Mouse (Mus musculus): ENCODE measurements around the gene Usp46.
"Not testable (repeated sequence)": the region's sequence is repeated elsewhere in the genome, so short reads cannot be mapped to it uniquely, and the experiment has no call there.

Usp46 gene

DNA sequence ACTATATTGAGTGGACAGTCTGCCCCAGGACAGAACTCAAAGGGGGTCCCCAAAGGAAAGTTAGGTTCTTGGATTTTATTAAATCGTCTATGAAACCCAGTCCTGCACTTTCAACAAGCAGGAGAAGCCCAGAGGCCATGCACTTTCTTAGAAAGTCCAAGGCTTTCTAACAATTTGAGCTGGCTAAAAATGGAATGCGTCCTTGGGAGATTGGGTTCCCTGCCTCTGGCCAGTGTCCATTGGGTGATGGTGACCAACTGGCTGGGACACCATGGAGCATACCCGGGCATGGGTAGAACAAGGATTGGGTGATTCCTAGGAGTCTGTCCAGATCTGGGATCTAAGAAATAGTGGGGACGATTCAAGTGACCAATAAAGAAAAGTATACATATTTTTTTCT, 47.7 kb downstream of the Usp46 start:
- no peak for DNase-seq

DNA sequence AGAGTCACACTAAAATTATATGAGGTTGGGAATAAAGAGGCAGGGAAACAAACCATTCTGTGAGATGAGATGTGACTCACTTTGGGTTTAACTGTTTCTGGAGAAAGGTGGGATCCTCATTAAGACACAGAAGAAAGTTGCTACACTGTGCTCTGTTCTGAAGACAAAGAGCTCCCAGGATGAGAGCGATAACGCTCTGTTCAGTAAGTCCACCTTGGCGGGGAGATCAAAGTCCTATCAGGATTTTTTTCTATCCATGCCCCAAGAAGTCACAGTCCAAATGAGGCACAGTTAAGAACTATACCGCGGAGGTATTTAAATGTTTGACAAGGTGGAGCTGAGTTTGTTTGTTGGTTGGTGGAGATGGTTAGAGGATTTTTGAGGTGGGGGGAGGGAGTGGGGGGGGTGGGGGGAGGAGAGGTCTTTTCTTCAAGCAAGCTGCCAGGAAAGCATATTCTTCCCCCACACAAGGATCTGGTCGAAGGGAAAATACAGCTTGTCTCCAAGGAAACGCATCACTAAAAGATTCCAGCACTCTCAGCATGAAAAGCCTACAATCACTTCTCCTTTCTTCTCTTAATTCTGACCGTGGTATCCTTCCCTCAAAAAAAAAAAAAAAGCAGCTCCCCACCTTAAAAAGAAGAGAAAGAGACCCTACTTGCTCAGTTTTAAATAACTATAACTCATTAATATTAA, 49.2 kb downstream of the Usp46 start:
- no peak for DNase-seq

DNA sequence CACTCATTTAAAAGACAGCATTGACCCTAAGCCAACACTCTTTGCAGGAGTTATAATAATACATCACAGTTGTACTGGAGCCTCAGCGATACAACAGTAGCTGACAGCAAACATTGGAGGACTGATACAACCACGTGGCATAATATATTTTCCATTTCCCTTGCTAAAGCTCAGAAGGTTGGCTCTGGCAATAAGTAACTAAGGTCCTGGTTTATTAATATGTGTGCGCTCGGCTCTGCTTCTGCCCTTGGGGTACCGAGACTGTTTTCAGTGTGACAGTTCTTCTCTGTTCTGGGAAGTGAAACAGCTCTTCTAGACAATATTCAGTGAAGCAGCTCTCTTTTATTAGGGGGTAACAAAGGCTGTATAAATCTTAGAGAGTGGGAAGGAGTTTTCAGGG, 50.7 kb downstream of the Usp46 start:
- no peak for DNase-seq

DNA sequence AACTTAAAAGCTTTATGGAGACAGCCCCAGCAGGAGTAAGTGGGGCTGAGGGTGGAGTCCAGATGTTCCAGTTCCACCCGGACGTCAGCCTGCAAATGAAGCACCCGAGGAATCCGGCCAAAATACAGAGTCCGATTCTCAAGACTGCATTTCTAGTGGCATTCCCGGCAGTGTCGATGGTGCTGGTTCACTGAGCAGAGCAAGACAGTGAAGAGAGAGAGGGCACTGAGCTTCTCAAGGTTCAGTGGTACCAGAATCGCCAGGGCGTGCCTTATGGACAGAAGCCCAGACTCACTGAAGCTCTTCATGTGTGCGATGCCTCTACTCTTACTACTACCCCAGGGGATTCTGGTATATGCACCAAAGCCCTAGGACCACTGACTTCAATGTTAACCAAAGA, 56.6 kb downstream of the Usp46 start:
- DNase-seq: no peak

DNA sequence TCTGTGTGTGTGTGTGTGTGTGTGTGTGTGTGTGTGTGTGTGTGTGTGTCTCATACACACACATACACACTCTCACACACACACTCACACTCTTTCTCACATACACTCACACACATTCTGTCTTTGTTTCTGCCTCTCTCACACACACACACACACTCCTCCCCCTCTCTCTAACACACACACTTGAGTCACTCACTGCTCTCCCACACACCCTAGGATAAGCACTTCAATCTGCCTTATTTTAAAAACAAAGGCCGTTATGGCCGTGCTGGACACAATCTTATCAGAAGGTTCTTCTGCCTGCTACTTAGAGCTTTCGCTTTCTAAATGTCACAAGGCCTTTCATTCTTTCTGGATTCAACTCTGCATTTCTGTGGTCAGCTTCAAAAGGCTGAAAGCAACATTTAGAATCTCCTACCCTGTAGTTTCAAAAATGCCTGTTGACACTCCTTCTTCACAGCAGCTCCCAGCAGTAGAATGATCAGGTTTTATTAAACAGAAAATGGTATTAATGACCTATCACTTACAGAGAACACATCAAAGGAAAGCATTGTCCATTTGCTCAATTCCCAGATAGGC, 60.6 kb downstream of the Usp46 start:
- DNase-seq: peak; percentile 12

DNA sequence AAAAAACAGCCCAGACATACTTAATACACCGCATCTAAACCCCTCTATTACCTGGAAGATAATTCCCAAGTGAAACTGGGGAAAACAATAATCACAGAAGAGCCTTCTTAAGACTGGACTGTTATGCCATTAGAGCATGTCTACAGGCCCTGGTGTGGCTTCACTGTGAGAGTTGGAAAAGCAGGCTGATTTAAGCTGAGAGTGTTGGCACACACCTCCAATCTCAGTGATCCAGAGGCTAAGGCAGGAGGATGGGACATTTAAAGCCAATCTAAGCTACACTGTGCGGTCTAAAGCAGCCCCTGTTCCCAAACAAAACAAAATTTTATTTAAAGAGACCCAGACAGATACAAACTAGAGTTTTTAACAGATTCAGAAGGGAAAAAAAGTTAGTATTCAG, 62.3 kb downstream of the Usp46 start:
- DNase-seq: no peak

DNA sequence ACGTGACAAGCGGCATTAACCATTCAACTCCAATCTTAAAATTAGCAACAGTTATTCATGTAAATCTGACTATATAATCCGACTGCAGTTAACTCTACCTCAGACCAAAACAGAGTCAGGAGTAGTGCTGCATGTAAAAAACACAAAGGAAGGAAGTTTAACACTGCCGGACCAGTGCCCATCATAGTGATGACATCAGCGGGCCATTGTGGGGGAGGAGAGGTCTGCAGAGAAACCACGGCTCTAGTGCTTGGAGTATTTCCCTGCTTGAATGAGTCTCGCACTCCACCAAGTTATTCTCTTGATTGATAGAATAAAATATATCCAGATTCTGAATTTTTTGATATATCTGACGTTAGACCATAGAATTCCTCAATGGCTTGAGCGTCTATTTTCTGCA, 66.5 kb downstream of the Usp46 start:
- DNase-seq: no peak

DNA sequence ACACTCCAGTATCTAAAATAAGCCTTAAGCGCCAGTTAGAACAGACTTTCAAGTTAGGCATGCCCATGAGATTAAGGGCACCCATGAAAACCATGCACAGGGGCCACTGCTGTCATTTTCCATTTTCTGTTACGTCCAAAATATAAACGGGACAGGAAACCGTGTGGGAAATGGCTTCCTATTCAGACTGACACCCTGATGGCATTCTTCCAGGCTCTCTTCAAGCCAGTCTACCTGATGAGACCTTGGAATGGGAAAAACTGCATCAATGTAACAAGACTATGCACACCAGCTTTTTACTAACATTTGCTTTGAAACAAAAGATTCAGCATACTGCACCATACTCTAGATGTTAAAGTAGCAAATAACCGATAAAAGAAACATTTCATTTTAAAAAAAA, 69.3 kb downstream of the Usp46 start:
- no peak for DNase-seq

DNA sequence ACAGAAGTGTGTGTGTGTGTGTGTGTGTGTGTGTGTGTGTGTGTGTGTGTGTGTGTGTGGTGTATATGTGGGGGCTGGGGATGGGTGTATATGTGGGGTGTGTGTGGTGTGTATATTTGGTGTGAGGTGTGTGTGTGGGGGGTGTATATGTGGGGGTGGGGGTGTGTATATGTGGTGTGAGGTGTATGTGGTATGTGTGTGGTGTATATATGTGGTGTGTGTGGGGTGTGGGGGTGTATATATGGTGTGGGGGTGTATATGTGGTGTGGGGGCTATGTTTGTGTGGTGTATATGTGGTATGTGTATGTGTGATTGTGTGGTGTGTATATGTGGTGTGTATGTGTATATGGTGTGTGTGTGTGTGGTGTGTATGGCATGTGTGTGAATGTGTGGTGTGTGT, 73.4 kb downstream of the Usp46 start:
- no peak for DNase-seq

DNA sequence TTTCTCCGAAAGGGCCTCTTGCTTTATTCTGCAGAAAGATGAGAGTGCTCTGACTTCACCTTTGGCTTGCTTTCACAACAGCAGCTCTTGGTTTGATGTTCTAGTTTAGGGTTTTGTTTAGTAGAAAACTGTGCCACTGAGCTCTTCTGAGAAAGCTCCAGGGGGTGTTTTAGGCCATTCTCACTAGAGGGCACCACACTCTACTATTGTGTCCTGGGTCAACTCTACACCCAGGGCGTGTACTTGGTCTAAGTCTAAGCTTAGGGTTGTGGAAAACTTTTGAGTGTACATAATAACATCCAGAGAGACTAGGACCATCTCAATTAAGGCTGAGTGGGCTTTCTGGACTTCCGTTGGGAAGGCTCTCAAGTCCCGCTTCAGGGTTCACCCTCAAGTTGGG, 74.7 kb downstream of the Usp46 start:
- DNase-seq: peak; percentile 70

DNA sequence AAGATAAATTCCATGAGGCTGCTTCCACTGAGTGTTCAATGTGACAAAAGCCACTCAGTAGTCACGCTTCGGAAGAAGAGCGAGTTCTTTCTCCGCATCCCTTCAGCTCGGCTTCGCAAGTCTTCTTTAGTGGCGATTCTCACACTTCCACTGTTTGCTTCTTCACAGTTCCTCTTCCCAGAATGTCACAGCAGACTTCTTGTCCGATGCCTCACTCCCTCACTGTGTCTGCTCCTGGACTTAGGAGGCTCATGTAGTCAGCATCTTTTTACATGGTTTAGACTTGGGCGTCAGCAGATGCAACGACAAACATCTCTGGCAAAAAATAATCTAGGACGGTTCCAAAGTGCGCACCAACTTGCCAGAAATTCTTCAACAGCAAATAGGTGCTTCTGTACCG, 75.9 kb downstream of the Usp46 start:
- DNase-seq: no peak

DNA sequence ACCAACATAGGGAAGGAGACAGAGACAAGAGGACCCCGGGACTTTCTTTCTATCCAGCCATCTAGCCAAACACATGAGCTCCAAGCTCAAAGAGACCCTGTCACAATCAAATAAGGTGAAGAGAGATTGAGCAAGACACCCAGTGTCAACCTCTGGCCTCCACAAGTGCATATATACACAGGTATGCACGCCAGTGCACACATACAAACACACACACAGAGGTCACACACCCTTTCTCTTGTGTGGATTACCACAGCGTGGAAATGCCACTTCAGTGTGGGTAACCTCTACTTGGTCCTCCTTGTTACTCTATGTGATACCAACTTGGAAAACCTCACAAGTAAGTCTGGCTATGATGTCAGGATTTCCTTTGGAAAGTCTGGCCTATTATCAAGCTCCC, 78.7 kb downstream of the Usp46 start:
- no peak for DNase-seq

DNA sequence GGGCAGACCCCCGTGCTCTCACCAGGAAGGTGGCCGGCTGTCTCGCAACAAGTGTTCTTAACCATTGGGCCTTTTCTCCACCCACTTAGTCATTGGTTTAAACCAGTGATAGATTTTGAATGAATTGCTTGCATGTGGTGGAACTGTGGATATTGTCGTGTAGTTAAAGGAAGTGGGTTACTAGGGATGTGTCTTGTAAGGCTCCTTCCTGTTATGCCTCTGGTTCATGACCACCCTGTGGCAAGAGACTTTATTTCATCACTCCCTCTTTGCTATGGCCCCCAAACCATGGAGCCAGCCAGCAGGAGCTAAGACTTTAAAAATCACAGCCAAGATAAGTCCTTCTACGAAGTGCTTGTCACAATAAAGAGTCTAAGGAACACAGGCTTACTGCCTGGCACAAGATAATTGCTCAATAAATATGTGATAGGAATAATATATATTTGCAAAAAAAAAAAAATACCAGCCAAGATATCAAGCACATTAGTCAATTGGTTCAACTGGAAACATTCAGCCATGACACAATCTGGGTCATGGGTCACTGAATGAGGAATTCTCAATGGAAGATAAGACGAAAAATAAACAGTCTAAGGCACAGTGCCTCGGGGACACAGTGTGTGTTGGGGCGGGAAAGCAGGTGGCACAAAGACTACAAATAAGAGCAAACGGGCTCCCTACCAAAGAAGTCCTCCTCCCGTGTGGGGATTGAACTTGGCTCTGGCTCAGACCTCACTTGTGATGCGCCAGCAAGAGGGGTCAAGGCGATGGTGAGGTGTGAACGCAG, 80.3 kb downstream of the Usp46 start:
- no peak for DNase-seq

DNA sequence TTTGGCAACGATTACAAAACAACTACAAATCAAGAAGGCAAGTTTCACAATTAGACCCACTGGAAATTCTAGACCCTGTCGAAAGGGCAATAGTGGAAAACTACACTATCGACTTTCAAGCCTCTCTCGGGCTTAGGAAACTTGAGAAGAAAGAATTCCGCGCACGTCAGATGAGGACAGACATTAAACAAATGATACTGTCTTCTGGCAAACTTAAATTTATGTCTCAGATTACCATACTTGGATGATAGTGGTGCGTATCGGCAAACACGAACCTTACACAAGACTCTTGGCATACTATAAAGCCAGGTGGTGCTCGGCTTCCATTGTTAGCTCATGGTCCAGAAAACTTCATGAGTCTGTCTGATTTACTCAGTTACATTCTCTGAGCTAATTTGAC, 90.8 kb downstream of the Usp46 start:
- no peak for DNase-seq

DNA sequence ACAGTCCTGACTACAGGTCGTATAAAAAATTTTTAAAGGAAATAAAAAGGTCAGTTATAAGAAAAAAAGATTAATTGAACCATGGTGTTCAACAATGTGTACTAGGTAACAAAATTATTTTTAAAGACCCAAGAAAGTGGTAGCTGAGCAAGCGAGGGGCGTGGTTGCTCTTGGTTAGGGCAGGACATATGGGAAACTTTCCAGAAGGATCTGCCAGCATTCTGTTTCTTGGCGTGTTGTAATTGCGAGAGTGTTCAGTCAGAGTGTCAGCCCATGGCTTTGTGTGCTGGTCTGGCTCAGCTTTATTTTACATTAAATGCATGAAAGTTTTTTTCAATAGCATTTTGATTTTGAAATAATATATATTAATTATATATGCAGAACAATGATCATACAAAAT, 96.5 kb downstream of the Usp46 start:
- peak; percentile 37 for DNase-seq

DNA sequence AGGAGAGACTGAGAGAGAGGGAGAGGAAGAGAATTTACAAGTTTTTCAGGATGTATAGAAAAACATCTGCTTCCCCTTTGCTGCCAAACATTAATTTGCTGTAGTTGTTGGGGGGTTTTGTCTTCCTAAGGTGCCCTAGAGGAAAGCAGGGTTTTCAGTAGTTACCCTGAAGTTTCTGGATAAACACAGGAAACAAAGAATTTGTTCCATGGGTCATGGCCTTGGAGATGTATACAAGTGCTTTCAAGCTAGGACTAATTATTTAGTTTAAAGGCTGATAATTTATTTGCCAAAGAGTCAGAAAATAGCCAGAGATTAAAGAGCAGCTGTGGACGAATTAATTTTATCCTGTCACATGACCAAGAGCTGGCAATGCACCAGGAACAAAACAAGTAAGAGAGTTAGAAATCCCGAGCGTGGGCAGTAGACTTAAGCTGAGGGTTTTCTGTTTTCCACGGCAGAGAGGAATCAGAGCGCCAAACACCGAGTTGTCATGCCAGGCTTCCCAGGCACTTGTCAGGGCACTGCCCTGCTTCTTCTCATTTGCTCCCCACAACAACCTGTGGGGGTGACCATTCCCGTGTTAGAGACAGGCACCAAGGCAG, 98.1 kb downstream of the Usp46 start:
- peak; percentile 74 for DNase-seq

DNA sequence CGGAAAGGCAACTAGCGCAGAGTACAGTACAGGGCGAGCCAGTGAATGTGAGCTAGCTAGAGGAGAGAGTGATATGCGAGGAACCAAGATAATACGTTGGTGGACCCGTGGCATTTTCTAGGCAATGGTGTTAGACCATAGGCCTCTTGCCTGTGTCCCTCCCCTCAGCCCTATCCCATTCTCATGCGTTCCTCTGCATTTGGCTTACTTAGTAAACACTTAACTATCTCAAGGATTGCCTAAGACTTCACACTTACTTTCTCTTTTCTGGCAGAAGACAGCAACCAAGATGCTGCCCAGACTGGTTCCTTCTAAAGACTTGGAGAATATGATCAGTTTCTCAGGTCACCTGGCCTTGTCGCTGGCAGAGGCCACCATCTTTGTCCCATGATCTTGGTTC, 98.9 kb downstream of the Usp46 start:
- DNase-seq: no peak

DNA sequence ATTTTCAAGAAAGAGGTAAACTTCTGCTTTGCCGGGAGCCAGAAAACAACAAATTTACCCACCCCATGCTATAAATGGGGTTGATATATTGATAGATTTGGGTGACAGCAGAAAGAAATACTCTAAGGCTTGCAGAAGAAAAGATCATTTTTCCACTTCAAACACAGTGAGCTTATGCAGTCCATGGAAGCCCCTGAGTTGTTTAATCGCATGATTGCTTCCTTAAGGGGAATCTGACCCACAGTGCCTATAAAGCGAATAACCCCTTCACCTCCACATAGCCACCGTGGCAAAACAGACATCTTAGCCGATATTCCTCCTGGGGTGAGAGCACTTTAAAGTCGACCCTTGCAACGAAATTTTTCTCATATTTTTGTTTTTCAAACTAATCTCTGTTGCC, 108.5 kb downstream of the Usp46 start:
- no peak for DNase-seq

DNA sequence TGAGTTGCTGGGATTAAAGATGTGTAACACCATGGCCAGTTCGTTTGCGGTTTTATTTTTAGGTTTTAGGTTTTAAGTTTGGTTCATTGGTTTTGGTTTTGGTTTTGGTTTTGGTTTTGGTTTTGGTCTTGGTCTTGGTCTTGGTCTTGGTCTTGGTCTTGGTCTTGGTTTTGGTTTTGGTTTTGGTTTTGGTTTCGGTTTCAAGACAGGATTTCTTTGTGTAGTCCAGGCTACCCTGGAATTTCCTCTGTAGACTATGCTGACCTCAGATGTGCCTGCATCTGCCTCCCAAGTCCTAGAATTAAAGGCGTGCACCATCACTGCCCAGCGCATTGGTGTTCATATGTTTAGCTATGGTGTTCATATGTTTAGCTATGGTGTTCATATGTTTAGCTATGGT, 109.6 kb downstream of the Usp46 start:
- not testable (repeated sequence) for DNase-seq

DNA sequence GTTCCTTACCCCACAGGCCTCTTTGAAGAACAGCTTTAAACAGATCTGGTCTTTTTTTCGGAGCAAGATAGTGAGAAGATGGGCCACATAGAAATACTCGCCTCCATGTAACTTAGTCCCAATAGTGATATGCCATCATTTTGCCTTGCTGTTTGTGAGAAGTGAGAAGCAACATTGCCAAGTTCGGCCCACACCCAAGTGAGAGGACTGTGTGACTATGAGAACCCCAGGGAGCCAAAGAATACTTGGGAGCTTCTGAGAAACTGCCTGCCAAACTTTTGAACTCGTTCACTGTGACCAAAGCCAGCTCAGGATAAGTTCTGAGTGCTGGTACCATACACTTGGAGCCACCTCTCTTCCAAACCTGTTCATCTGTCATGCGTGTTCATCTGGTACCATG, 110.1 kb downstream of the Usp46 start:
- DNase-seq: no peak

DNA sequence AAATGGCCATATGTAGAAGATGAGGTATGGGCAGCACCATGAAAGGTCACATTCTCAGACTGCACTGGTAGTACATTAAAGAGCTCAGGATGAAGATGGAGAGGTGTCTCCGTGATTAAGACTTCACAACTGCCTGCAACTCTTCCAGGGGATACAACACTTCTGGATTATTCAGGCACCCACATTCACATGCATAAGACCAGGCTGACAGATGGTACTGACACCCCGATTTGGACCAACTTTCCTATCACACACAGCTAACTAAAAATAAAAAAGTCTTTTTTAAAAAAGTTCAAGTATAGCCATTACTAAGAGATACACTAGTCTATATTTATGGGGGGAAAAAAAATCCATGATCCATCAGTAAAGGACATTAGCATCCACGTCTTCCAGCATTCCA, 112.5 kb downstream of the Usp46 start:
- DNase-seq: no peak

DNA sequence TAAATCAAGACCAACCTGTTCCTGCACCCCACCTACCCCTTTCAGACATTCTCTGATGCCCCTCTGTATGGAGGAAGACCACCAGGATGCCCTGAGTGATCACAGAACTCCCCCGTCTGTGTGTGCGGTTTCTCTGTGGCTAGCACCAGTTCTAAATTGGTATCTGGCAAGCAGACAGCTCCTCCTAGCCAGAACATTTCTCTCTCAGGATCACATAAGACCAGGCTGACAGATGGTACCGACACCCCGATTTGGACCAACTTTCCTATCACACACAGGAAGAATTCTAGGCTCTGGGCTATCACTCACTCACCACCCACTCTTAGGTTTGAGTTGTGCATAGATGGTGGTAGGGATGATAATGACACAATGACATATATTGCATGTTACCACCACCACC, 113.2 kb downstream of the Usp46 start:
- DNase-seq: no peak

DNA sequence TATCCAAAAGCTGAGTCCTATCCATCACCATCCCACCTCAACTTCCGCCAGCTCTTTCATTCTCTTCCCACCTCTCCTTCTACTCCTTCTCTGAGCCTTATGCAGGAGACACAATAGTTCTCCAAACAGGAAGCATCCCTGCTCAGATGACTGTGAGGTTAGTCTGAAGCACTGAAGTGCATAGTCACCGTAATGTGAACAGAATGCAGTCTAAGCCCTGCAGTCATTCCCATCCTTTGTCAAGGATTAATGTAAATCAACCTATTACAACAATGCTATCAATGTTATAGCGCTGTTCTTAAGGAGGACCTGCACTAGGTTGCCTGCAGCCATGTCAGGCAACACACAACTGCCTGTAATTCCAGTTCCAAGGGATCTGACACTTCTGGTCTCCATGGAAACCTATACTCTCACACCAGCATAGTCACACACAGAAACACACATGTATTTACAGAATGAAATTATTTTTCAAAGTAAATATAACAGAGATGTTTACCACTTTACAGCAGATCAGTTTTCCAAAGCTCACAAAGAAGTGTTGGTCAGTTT, 115.1 kb downstream of the Usp46 start:
- DNase-seq: no peak

DNA sequence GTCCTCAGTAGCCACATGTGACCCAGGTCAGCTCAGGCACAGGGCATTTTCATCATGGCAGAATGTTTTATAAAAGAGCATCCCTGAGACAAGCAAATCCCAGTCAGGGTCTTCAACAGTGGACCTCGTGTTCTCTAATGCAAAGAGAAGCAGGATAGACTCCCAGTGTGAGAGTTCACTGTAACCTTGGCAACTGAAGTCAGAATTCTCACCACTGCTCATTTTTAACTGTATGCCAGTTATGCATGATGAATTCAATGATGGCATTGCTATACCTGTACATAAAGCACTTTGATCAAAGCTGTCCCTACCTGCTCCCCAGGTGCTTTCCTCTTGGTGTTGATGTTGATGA, 116.6 kb downstream of the Usp46 start:
- no peak for DNase-seq
